Mouse (Mus musculus) thymus, adult 18-20 months (tissue): ENCODE measurements around the gene Ercc6.

Source experiments
- DNase-seq, 2 experiments: peaks; one replicate each; pipeline ENCODE4 v3.0.0; 2022; ENCODE audit warnings: mixed read lengths in 2 of 2

Ercc6 gene

GRCm38 (mm10) chr14:32513336-32514032 is at the start of gene Ercc6:
Gene Ercc6 (plus strand): TSS chr14:32513521.
- peak; percentile 79 to 81 for DNase-seq

DNA sequence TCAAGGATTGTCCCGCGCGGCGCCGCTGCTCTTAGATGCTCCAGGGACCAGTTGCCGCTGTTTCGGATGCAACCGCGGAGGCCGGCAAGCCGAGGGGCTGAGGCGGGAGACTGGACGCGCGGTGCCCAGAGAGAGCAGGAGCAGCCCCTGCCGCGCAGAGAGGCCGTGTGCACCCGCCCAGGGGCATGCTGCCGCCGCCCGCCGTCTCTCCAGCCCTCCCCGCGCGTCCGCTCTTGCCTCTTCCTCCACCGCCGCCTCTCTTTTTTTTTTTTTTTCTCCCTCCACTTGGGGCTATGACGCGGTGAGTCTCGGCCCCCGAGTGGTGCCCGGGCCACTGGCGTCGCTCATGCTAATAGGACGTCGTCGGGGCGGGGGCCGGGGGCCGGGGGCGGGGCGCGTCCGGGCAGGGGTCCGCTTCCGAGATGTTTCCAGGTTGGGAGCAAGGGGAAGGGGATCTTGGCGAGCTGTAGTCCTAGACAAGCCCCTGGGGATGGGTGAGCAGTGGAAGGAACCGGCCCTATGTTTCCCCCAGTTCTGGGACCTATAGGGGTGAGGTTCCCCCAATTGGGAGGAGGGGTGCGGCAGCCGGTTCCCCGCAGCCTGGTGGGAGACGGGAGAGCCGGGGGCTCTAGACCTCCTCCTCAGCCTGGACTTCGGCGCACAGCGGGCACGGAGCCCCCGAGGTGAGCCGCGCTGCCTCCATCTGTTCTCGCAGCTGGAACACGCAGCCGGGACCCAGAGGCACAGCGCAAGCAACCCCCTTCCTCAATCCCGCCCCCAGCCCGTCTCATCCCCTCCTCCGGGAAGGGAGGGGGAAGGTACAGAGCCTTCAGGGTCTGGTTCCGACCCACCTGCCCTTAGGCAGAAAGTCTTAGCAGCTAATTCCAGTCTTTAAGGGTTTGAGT is 48.5 kb upstream of the Ercc6 start, which contains the start of gene Slc18a3:
Slc18a3 (minus strand) TSS at position 250 of the 905 bp plus-strand sequence.
- DNase-seq, result no peak

- no peak for DNase-seq
Observed at GRCm38 (mm10) chr14:32465506-32465870, 47.8 kb upstream of the Ercc6 start.

GRCm38 (mm10) chr14:32465889-32466288 is 47.4 kb upstream of the Ercc6 start, which contains the start of gene Chat:
Gene Chat (minus strand): TSS chr14:32465989.
- no peak for DNase-seq

GRCm38 (mm10) chr14:32467606-32468005 is 45.7 kb upstream of the Ercc6 start:
- DNase-seq, result no peak

- no peak for DNase-seq
Observed at GRCm38 (mm10) chr14:32472996-32473395, 40.3 kb upstream of the Ercc6 start.

- no peak for DNase-seq
Observed at GRCm38 (mm10) chr14:32476559-32476958, 36.8 kb upstream of the Ercc6 start.

- DNase-seq, result no peak
Observed at GRCm38 (mm10) chr14:32477581-32477980, 35.7 kb upstream of the Ercc6 start.

- DNase-seq, result no peak
Observed at GRCm38 (mm10) chr14:32482061-32482460, 31.3 kb upstream of the Ercc6 start.

GRCm38 (mm10) chr14:32492521-32492920 is 20.8 kb upstream of the Ercc6 start:
- no peak for DNase-seq

- no peak for DNase-seq
Observed at GRCm38 (mm10) chr14:32496115-32496850, 17.0 kb upstream of the Ercc6 start.

GRCm38 (mm10) chr14:32501303-32501702 is 12.0 kb upstream of the Ercc6 start:
- no peak for DNase-seq

DNA sequence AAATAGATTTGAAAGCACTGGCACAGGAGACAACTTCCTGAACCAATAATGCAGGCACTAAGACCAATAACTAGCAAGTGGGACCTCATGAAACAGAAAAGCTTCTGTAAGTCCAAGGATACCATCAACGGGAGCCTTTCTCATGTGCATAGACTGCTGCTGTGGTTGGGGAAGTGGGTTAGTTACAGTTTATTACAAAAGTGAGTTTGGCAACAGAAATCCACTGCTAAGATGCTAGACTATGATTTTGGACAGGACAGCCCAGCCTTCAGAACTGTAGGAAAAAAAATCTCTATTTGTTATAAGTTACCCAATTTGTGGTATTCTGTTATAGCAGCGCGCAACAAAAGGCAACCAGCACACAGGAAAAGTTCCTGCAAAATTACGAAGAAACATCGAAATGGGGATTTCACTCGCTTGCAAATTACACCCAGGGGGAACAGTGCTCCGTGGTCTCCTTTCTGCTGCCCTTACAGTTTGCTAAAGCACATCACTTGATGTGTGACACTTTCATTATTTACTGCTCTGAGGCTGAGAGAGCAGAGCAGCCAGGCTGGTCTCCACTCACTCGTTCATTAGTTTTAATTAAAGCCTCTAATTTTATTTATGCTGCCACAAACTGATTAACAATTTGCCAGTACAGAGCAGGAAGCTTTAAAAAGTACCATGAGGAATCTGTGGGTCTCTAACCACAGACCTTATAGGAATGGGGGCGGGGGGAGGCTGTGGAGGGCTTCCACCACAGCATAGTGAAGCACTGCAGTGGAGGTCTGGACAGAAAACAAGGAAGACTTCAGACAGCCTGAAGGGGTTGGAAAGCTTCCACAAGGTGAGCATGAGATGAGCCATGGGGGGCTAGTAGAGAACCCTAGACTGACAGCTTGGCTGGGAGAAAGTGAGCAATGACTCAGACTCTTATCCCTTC is 10.3 kb upstream of the Ercc6 start:
- DNase-seq, result no peak

DNA sequence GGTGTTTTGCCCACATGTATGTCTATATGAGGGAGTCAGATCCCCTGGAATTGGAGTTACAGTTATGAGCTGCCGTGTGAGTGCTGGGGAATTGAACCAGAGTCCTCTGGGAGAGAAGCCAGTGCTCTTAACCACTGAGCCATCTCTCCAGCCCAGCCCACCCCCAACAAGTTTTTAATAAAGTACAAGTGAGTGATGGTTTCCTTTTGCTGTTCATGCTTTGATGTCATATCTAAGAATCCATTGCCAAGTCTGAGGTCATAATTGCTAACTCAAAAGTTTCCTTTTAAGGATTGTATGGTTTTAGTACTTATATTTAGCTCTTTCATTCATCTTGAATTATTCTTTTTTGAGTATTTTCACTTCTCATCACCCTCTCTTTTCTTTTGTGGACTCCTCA is 9.4 kb upstream of the Ercc6 start:
- DNase-seq, result no peak

DNA sequence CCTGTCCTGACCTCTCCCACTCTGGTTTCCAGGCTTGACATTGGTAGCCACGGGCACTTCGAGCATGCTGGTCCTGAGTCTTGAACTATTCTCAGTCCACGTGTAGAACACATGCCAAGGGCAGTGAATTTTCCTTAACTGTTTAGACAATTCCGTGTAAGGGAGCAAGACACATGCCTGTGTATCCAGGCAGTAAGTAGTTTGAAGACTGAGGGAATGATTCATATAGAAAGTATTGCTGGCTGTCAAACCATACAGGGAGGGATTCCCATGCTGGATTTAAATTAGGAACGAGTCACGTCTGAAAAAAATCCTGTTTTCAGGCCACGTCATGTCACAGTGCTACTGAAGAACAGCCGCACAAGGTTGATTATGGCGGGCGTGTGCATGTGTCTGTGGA is 7.0 kb upstream of the Ercc6 start:
- no peak for DNase-seq

DNA sequence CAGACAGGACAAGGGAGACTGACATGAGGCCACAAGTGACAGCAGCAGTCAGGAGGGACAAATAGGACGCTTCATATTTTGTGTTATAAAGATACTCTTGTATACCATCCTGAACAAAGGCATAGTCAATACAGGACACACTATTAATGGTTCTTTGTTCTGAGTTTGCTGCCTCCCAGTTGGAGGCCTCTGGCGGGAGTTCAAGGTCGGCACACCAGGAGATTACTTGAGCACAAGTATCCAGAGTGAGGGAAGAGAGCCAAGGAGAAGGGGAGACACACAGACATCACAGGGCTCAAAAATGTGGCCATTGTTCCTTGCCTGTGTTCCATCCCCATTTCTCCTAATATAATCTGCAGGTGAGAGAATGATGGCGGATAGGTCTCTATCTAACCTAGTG is 6.1 kb upstream of the Ercc6 start:
- no peak for DNase-seq

DNA sequence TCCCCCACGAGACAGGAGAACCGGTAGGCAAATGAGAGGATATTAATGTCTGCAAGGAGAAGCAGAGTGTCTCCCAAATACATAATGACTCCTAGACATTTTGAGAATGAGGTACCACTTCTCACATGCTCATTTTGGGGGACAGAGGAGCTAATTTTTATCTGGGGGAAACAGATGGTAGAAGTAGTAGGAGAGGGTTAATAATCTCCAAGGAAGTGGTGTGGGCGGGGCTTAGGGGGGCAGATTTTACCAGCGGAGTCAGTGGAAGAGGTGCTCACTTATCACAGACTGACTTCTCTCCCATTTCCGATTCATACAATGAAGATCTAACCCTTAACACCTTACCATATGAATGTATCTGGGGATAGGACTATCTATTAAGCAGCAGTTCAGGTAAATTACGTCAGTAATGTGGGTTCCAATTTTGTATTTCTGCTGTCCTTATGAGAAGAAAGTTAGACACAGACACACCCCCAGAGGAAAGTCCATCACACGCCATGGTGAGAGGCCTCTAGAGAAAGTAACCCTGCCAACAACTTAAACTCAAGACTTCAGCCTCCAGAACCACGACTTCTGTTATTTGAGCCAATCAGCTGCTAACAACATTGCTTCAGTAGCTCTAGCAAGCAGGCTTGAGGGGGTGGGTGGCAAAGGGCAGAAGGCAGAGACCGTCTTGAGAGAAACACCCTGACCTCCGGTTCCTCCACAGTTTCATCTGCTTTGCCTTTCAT is 5.1 kb upstream of the Ercc6 start:
- DNase-seq, result no peak

GRCm38 (mm10) chr14:32509443-32509961 is 3.8 kb upstream of the Ercc6 start:
- DNase-seq, result no peak

DNA sequence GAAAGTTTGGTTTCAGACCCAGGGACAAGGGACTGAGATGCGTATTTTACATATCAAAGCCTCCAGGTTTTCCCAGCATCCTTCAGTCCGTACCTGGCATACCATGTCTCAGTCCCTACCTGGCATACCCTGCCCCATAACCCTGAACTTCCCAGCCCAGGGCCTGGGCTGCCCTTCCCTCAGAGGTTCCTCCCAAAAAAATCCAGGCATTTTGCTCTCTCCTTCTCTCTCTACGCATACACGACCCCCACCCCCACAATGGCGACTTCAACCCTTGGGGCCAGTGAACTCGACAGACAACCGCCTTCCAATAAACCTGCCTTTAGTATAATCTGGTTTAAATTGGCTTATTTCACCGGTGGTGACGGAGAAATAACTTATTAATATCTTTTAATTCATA is 409 bp upstream of the Ercc6 start:
- DNase-seq, result no peak

- DNase-seq, result no peak
Observed at GRCm38 (mm10) chr14:32516086-32516485, 2.8 kb downstream of the Ercc6 start.

DNA sequence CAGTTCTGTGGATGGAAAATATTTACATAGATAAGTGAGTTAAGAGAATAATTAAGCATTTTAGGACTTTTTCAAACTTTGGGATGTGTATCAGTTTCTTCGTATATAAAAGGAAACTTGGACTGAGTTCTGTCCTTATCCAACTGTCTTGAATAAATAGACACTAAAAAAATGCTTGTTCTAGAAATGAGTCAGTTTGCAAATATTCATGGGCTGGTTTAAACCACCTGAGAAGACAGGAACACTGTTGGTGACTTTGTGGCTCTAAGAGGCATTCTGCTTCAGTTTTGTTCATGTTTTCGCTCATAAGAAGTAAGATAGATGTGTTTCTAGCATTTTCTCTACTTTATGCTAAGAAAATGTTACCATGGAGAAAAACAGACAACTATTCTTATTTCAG is 5.2 kb downstream of the Ercc6 start:
- no peak for DNase-seq
